Mouse (Mus musculus): ENCODE results near the gene 1700122O11Rik.

Gene 1700122O11Rik

GRCm38 (mm10) chr17:48038193-48038592 lies at the start of gene 1700122O11Rik:
Gene 1700122O11Rik (minus strand): TSS chr17:48038293.
- DNase-seq (ENCODE audit: low spot score in 2 of 2), result no peak

GRCm38 (mm10) chr17:48080626-48081025 lies 42.5 kb upstream of the 1700122O11Rik start:
- DNase-seq (ENCODE audit: low spot score in 2 of 2), result no peak

- DNase-seq (ENCODE audit: low spot score in 2 of 2), result no peak
These were observed 29.6 kb upstream of the 1700122O11Rik start for GRCm38 (mm10) chr17:48067729-48068128.

- DNase-seq (ENCODE audit: low spot score in 2 of 2), result no peak
These were observed 29.1 kb upstream of the 1700122O11Rik start for GRCm38 (mm10) chr17:48067083-48067614.

- no peak for DNase-seq (ENCODE audit: low spot score in 2 of 2)
These were observed 27.0 kb upstream of the 1700122O11Rik start for GRCm38 (mm10) chr17:48065081-48065501.

GRCm38 (mm10) chr17:48064196-48064843 lies 26.2 kb upstream of the 1700122O11Rik start:
- DNase-seq (ENCODE audit: low spot score in 2 of 2), result no peak

- no peak for DNase-seq (ENCODE audit: low spot score in 2 of 2)
These were observed 19.3 kb upstream of the 1700122O11Rik start for GRCm38 (mm10) chr17:48057382-48057781.

- DNase-seq (ENCODE audit: low spot score in 2 of 2), result no peak
These were observed 17.2 kb upstream of the 1700122O11Rik start for GRCm38 (mm10) chr17:48055076-48055816.

- DNase-seq (ENCODE audit: low spot score in 2 of 2), result no peak
These were observed 15.6 kb upstream of the 1700122O11Rik start for GRCm38 (mm10) chr17:48053646-48054045.

- no peak for DNase-seq (ENCODE audit: low spot score in 2 of 2)
These were observed 14.4 kb upstream of the 1700122O11Rik start for GRCm38 (mm10) chr17:48052338-48053067.

GRCm38 (mm10) chr17:48051638-48052337 lies 13.7 kb upstream of the 1700122O11Rik start:
- DNase-seq (ENCODE audit: low spot score in 2 of 2), result no peak

GRCm38 (mm10) chr17:48045631-48046030 lies 7.5 kb upstream of the 1700122O11Rik start:
- DNase-seq (ENCODE audit: low spot score in 2 of 2), result peak; percentile 69 to 88

- no peak for DNase-seq (ENCODE audit: low spot score in 2 of 2)
These were observed 5.2 kb upstream of the 1700122O11Rik start for GRCm38 (mm10) chr17:48043154-48043880.

- peak; percentile 19 to 32 for DNase-seq (ENCODE audit: low spot score in 2 of 2)
These were observed 3.5 kb upstream of the 1700122O11Rik start for GRCm38 (mm10) chr17:48041351-48042287.

- DNase-seq (ENCODE audit: low spot score in 2 of 2), result peak; percentile 10 to 54
These were observed 1.3 kb upstream of the 1700122O11Rik start for GRCm38 (mm10) chr17:48039232-48039866.

GRCm38 (mm10) chr17:48036921-48037320 lies 1.2 kb downstream of the 1700122O11Rik start:
- DNase-seq (ENCODE audit: low spot score in 2 of 2), result no peak

- DNase-seq (ENCODE audit: low spot score in 2 of 2), result peak in 1 of 2 experiments; percentile 34
These were observed 6.3 kb downstream of the 1700122O11Rik start for GRCm38 (mm10) chr17:48031521-48032430.

- DNase-seq (ENCODE audit: low spot score in 2 of 2), result no peak
These were observed 8.9 kb downstream of the 1700122O11Rik start for GRCm38 (mm10) chr17:48029241-48029640.
